Mouse (Mus musculus): Measurements from ENCODE around the gene Hectd2. TPM values are rescaled to one million over a fixed set of nuclear protein-coding genes. Genes with fewer than 3 reads are reported as not detected.

Hectd2 gene
- polyA plus RNA-seq, 1 experiment from 2014 or later = 1.9 TPM

- Histone ChIP-seq H3K36me3 (no peaks in the 10 kb centered on the region), H3K4me1 (replicated peaks) (peaks cover 7% of the 10 kb centered on the region; the same call in 1 of the 2 replicates), H3K9me3 (no peaks in the 10 kb centered on the region), H3K9ac (replicated peaks) (no peak overlapping the region), H3K27ac (no peak overlapping the region), H3K4me3 (replicated peaks) (no peak overlapping the region), H3K27me3 (0 out of 2 replicates have a peak, but pooled peaks cover 3% of the 10 kb centered on the region), H3K4me2 (no peak overlapping the region)
- no peak for ATAC-seq (ENCODE audit: insufficient number of reproducible peaks, insufficient read depth, low FRiP score, low TSS enrichment, low read depth)
- 61% methylated on average over 6 of the region's 6 CpGs for WGBS
These were observed 18.6 kb upstream of the Hectd2 start for GRCm38 (mm10) chr19:36535878-36536277.

GRCm38 (mm10) chr19:36536929-36537328 lies 17.5 kb upstream of the Hectd2 start:
- Histone ChIP-seq H3K36me3 (no peaks in the 10 kb centered on the region), H3K9ac (replicated peaks) (no peak overlapping the region), H3K27me3 (0 out of 2 replicates have a peak, but pooled peaks cover 3% of the 10 kb centered on the region), H3K9me3 (no peaks in the 10 kb centered on the region), H3K4me3 (replicated peaks) (no peak overlapping the region), H3K27ac (no peak overlapping the region), H3K4me1 (replicated peaks) (peaks cover 7% of the 10 kb centered on the region; the same call in 1 of the 2 replicates), H3K4me2 (no peak overlapping the region)
- no peak for ATAC-seq (ENCODE audit: insufficient number of reproducible peaks, insufficient read depth, low FRiP score, low TSS enrichment, low read depth)
- WGBS = 93% methylated on average over 11 of the region's 11 CpGs

- H3K27me3 ChIP-seq = 0 out of 2 replicates have a peak, but pooled peaks cover 3% of the 10 kb centered on the region
- no peaks in the 10 kb centered on the region for H3K36me3 ChIP-seq
- H3K9ac ChIP-seq (replicated peaks) = no peak overlapping the region
- WGBS = 8% methylated on average over 4 of the region's 4 CpGs
- H3K4me2 ChIP-seq = no peak overlapping the region
- no peak overlapping the region for H3K4me3 ChIP-seq (replicated peaks)
- no peak overlapping the region for H3K27ac ChIP-seq
- ATAC-seq (ENCODE audit: insufficient number of reproducible peaks, insufficient read depth, low FRiP score, low TSS enrichment, low read depth) = peak; percentile 56; the same call in 1 of the 2 replicates
- H3K4me1 ChIP-seq (replicated peaks) = peaks cover 7% of the 10 kb centered on the region; the same call in 1 of the 2 replicates
- H3K9me3 ChIP-seq = no peaks in the 10 kb centered on the region
These were observed 15.9 kb upstream of the Hectd2 start for GRCm38 (mm10) chr19:36538528-36538927.

GRCm38 (mm10) chr19:36539311-36539710 lies 15.1 kb upstream of the Hectd2 start:
- Histone ChIP-seq H3K9me3 (no peaks in the 10 kb centered on the region), H3K36me3 (no peaks in the 10 kb centered on the region), H3K27ac (no peak overlapping the region), H3K27me3 (0 out of 2 replicates have a peak, but pooled peaks cover 3% of the 10 kb centered on the region), H3K9ac (replicated peaks) (no peak overlapping the region), H3K4me1 (replicated peaks) (peaks cover 6% of the 10 kb centered on the region; the same call in 1 of the 2 replicates), H3K4me3 (replicated peaks) (no peak overlapping the region), H3K4me2 (no peak overlapping the region)
- no peak for ATAC-seq (ENCODE audit: insufficient number of reproducible peaks, insufficient read depth, low FRiP score, low TSS enrichment, low read depth)
- 92% methylated on average over 2 of the region's 2 CpGs for WGBS

GRCm38 (mm10) chr19:36540012-36540606 lies 14.3 kb upstream of the Hectd2 start:
- 85% methylated on average over 10 of the region's 10 CpGs for WGBS

GRCm38 (mm10) chr19:36540776-36541175 lies 13.7 kb upstream of the Hectd2 start:
- H3K9me3 ChIP-seq = no peaks in the 10 kb centered on the region
- H3K27me3 ChIP-seq = 0 out of 2 replicates have a peak, but pooled peaks cover 3% of the 10 kb centered on the region
- no peak for ATAC-seq (ENCODE audit: insufficient number of reproducible peaks, insufficient read depth, low FRiP score, low TSS enrichment, low read depth)
- H3K4me1 ChIP-seq (replicated peaks) = no peaks in the 10 kb centered on the region
- no peak overlapping the region for H3K4me2 ChIP-seq
- no peak overlapping the region for H3K9ac ChIP-seq (replicated peaks)
- H3K4me3 ChIP-seq (replicated peaks) = no peak overlapping the region
- WGBS = 70% methylated on average over 7 of the region's 7 CpGs
- no peak overlapping the region for H3K27ac ChIP-seq
- no peaks in the 10 kb centered on the region for H3K36me3 ChIP-seq

More at GRCm38 (mm10) chr19:36540012-36540606, 14.3 kb upstream of the Hectd2 start:
- H3K9ac ChIP-seq (replicated peaks) = no peak overlapping the region
- no peak overlapping the region for H3K4me3 ChIP-seq (replicated peaks)
- H3K27me3 ChIP-seq = 0 out of 2 replicates have a peak, but pooled peaks cover 3% of the 10 kb centered on the region
- H3K9me3 ChIP-seq = no peaks in the 10 kb centered on the region
- no peaks in the 10 kb centered on the region for H3K4me1 ChIP-seq (replicated peaks)
- H3K27ac ChIP-seq = no peak overlapping the region
- H3K36me3 ChIP-seq = no peaks in the 10 kb centered on the region
- H3K4me2 ChIP-seq = no peak overlapping the region
- ATAC-seq (ENCODE audit: insufficient number of reproducible peaks, insufficient read depth, low FRiP score, low TSS enrichment, low read depth) = no peak

GRCm38 (mm10) chr19:36553561-36554045 lies 836 bp upstream of the Hectd2 start:
- Histone ChIP-seq H3K4me2 (peak overlapping the region; percentile 88), H3K4me1 (replicated peaks) (no peaks in the 10 kb centered on the region), H3K27ac (no peak overlapping the region), H3K9ac (replicated peaks) (peak overlapping the region; percentile 74), H3K27me3 (peaks cover 4% of the 10 kb centered on the region), H3K9me3 (no peaks in the 10 kb centered on the region), H3K36me3 (no peaks in the 10 kb centered on the region), H3K4me3 (replicated peaks) (peak overlapping the region; percentile 71)
- no peak; the same call in 1 of the 2 replicates for ATAC-seq (ENCODE audit: insufficient number of reproducible peaks, insufficient read depth, low FRiP score, low TSS enrichment, low read depth)
- WGBS = 4% methylated on average over 20 of the region's 20 CpGs

- no peaks in the 10 kb centered on the region for H3K9me3 ChIP-seq
These were observed 551 bp downstream of the Hectd2 start for GRCm38 (mm10) chr19:36554785-36555595.

GRCm38 (mm10) chr19:36559331-36559730 lies 4.9 kb downstream of the Hectd2 start:
- no peak for ATAC-seq (ENCODE audit: insufficient number of reproducible peaks, insufficient read depth, low FRiP score, low TSS enrichment, low read depth)
- Histone ChIP-seq H3K4me2 (no peak overlapping the region), H3K9me3 (no peaks in the 10 kb centered on the region), H3K27me3 (no peaks in the 10 kb centered on the region), H3K4me1 (replicated peaks) (no peaks in the 10 kb centered on the region), H3K4me3 (replicated peaks) (no peak overlapping the region), H3K9ac (replicated peaks) (no peak overlapping the region), H3K27ac (no peak overlapping the region), H3K36me3 (no peaks in the 10 kb centered on the region)
- WGBS = 75% methylated on average over 5 of the region's 5 CpGs

More at GRCm38 (mm10) chr19:36554785-36555595, 551 bp downstream of the Hectd2 start:
- peak; percentile 84 for ATAC-seq (ENCODE audit: insufficient number of reproducible peaks, insufficient read depth, low FRiP score, low TSS enrichment, low read depth)
- peaks cover 4% of the 10 kb centered on the region for H3K27me3 ChIP-seq
- H3K27ac ChIP-seq = peak overlapping the region; percentile 41; the same call in 1 of the 2 replicates
- no peaks in the 10 kb centered on the region for H3K4me1 ChIP-seq (replicated peaks)
- peak overlapping the region; percentile 84 for H3K4me2 ChIP-seq
- WGBS = under 1% methylated on average over 45 of the region's 53 CpGs
- H3K36me3 ChIP-seq = no peaks in the 10 kb centered on the region
- H3K9ac ChIP-seq (replicated peaks) = peak overlapping the region; percentile 89
- peak overlapping the region; percentile 71 for H3K4me3 ChIP-seq (replicated peaks)

GRCm38 (mm10) chr19:36560160-36560559 lies 5.7 kb downstream of the Hectd2 start:
- no peak overlapping the region for H3K4me2 ChIP-seq
- H3K27me3 ChIP-seq = no peaks in the 10 kb centered on the region
- WGBS = 27% methylated on average over 2 of the region's 2 CpGs
- H3K9ac ChIP-seq (replicated peaks) = no peak overlapping the region
- no peaks in the 10 kb centered on the region for H3K36me3 ChIP-seq
- no peaks in the 10 kb centered on the region for H3K9me3 ChIP-seq
- no peak overlapping the region for H3K4me3 ChIP-seq (replicated peaks)
- ATAC-seq (ENCODE audit: insufficient number of reproducible peaks, insufficient read depth, low FRiP score, low TSS enrichment, low read depth) = no peak
- no peak overlapping the region for H3K27ac ChIP-seq
- H3K4me1 ChIP-seq (replicated peaks) = no peaks in the 10 kb centered on the region

GRCm38 (mm10) chr19:36561171-36561570 lies 6.7 kb downstream of the Hectd2 start:
- Histone ChIP-seq H3K4me2 (no peak overlapping the region), H3K9ac (replicated peaks) (no peak overlapping the region), H3K4me1 (replicated peaks) (no peaks in the 10 kb centered on the region), H3K36me3 (no peaks in the 10 kb centered on the region), H3K27me3 (no peaks in the 10 kb centered on the region), H3K9me3 (no peaks in the 10 kb centered on the region), H3K27ac (no peak overlapping the region), H3K4me3 (replicated peaks) (no peak overlapping the region)
- ATAC-seq (ENCODE audit: insufficient number of reproducible peaks, insufficient read depth, low FRiP score, low TSS enrichment, low read depth) = no peak
- WGBS = 67% methylated on average over 2 of the region's 2 CpGs
